Mouse (Mus musculus) Patski (cell line): ENCODE measurements around the gene Gm49393. TPM values are rescaled to one million over a fixed set of nuclear protein-coding genes. Genes with fewer than 3 reads are reported as not detected.

Experiments used
- ATAC-seq: fragments of 100-300 bp; one replicate; pipeline ENCODE4 v1.8.0; 2021
- CTCF ChIA-PET: fragments of 350-600 bp; sonication (Branson Sonifier 250); formaldehyde crosslinking; loops from one replicate; lab custom pipeline; 2022; ENCODE audit warnings: inconsistent platforms; lab: Charles Lee
- POLR2A ChIA-PET: fragments of 350-600 bp; sonication (Branson Sonifier 250); formaldehyde crosslinking; loops from one replicate; lab custom pipeline; 2022; ENCODE audit warnings: antibody characterized with exemption, inconsistent platforms; lab: Charles Lee
- DNase-seq: peaks from one replicate; pipeline ENCODE4 v3.0.0-alpha.2; 2011; ENCODE audit warnings: low read depth, low spot score
- H3K27me3 ChIP-seq: fragments of 371-371 bp; one replicate; pipeline ENCODE4 v1.5.1; 2021
- CTCF ChIP-seq: fragments of 100-300 bp; IDR thresholded peaks from one replicate; pipeline ENCODE4 v1.5.1; 2021
- in situ Hi-C: fragments of 300-500 bp; cut with MboI; formaldehyde crosslinking; loops from 3 replicates; pipeline ENCODE4 v1.11.1; 2018; ENCODE audit warnings: low pct_unique_long_range_greater_than_20kb, mixed read lengths
- polyA plus RNA-seq: library from polyadenylated mRNA; unstranded; gene quantifications from one replicate; pipeline ENCODE4 v1.2.3, GENCODE M21; 2021

Gene Gm49393
- polyA plus RNA-seq, 1 experiment from 2014 or later: 0.15 TPM

- ChIA-PET POLR2A (no interaction called here), CTCF (no interaction called here)
- DNase-seq: no peak
- in situ Hi-C loops: no loop called here
- no peak for ATAC-seq
- H3K27me3 ChIP-seq: no peaks in the 10 kb centered on the region
- no peak for TF ChIP-seq CTCF
These were observed 125.7 kb downstream of the Gm49393 start for GRCm38 (mm10) chr13:60809690-60810089.

Other genes with a start within 250 kb of the Gm49393 start
- gene BC051665, start 149.2 kb downstream of the Gm49393 start, polyA plus RNA-seq: not detected
- gene Ctsll3, start 132.7 kb downstream of the Gm49393 start, polyA plus RNA-seq: not detected
- gene 4930486L24Rik, start 71.1 kb downstream of the Gm49393 start, polyA plus RNA-seq: 0.33 TPM
- not detected for gene Gm49392, start 38.7 kb downstream of the Gm49393 start, polyA plus RNA-seq
- 1.4 TPM for gene Ctla2b, start 38.1 kb downstream of the Gm49393 start, polyA plus RNA-seq
- not detected for gene Tpbpb, start 30.7 kb downstream of the Gm49393 start, polyA plus RNA-seq
- 0.32 TPM for gene Gm49391, start 981 bp upstream of the Gm49393 start, polyA plus RNA-seq
- gene Ctla2a, start 1.0 kb upstream of the Gm49393 start, polyA plus RNA-seq: 4.9 TPM
- not detected for gene Tpbpa, start 6.4 kb upstream of the Gm49393 start, polyA plus RNA-seq
- not detected for gene Ctsj, start 70.4 kb upstream of the Gm49393 start, polyA plus RNA-seq
- gene Ctsq, start 105.0 kb upstream of the Gm49393 start, polyA plus RNA-seq: not detected
- gene Ctsr, start 228.7 kb upstream of the Gm49393 start, polyA plus RNA-seq: not detected